Mouse (Mus musculus) midbrain, embryonic 12.5 days (tissue): ENCODE data around the gene Lgals12. TPM values are rescaled to one million over a fixed set of nuclear protein-coding genes. Genes with fewer than 3 reads are reported as not detected.

Source experiments
- ATAC-seq: fragments of 200-750 bp; cut with Nextera tagmentation; 2 replicates; pipeline ENCODE4 v1.8.0; 2017; ENCODE audit warnings: low read depth, moderate TSS enrichment, moderate library complexity; ENCODE audit not compliant: low FRiP score
- H3K27ac ChIP-seq: fragments of 300-500 bp; sonication (generic); replicated peaks from 2 replicates; pipeline ENCODE4 v1.5.1; 2016; ENCODE audit warnings: mild to moderate bottlenecking
- H3K27me3 ChIP-seq: fragments of 300-500 bp; sonication (generic); 2 replicates; pipeline ENCODE4 v1.6.1; 2016; ENCODE audit warnings: mild to moderate bottlenecking
- H3K36me3 ChIP-seq: fragments of 300-500 bp; sonication (generic); 2 replicates; pipeline ENCODE4 v1.6.1; 2016
- H3K4me1 ChIP-seq: fragments of 300-500 bp; sonication (generic); 2 replicates; pipeline ENCODE4 v1.6.1; 2016
- H3K4me2 ChIP-seq: fragments of 300-500 bp; sonication (generic); replicated peaks from 2 replicates; pipeline ENCODE4 v1.6.1; 2016; ENCODE audit warnings: mild to moderate bottlenecking, moderate library complexity
- H3K4me3 ChIP-seq: fragments of 300-500 bp; sonication (generic); 2 replicates; pipeline ENCODE4 v1.5.1; 2016; ENCODE audit warnings: mild to moderate bottlenecking
- H3K9ac ChIP-seq: fragments of 300-500 bp; sonication (generic); replicated peaks from 2 replicates; pipeline ENCODE4 v1.6.1; 2016; ENCODE audit warnings: mild to moderate bottlenecking, moderate library complexity
- H3K9me3 ChIP-seq: fragments of 300-500 bp; sonication (generic); 2 replicates; pipeline ENCODE4 v1.6.1; 2016; ENCODE audit warnings: mild to moderate bottlenecking
- WGBS: fragments of 180-500 bp; shearing (Covaris S2); methylation state at CpG from one replicate; pipeline ENCODE4 v1.1.7; 2016; 5-methylcytosine and 5-hydroxymethylcytosine counted together
- polyA plus RNA-seq: library from polyadenylated mRNA; unstranded; fragments of >200 nt; fragmentation: Nextera tagmentation; extraction: Ambion mirVana; gene quantifications from 2 replicates; pipeline ENCODE4 v1.2.1, GENCODE M21; 2016

The Lgals12 gene
- 0.14 TPM in 1 of 2 replicates, not detected in the other for polyA plus RNA-seq

GRCm38 (mm10) chr19:7606801-7607689 is at the start of gene Lgals12:
Gene Lgals12, minus strand, starts transcription at chr19:7607193.
- no peak within 1 kb of the TSS for H3K9ac ChIP-seq
- H3K4me2 ChIP-seq, result peak within 1 kb of the TSS; percentile 56
- H3K27me3 ChIP-seq, result peaks cover 30% of the 10 kb centered on the region
- 7% methylated on average over 15 of the region's 15 CpGs for WGBS
- H3K9me3 ChIP-seq, result no peaks in the 10 kb centered on the region
- peaks cover 34% of the 10 kb centered on the region for H3K4me1 ChIP-seq
- peak within 1 kb of the TSS; percentile 27 for H3K4me3 ChIP-seq
- ATAC-seq, result peak; percentile 45
- H3K36me3 ChIP-seq, result no peaks in the 10 kb centered on the region
- H3K27ac ChIP-seq, result peak within 1 kb of the TSS; percentile 42

GRCm38 (mm10) chr19:7648913-7649666 is 42.1 kb upstream of the Lgals12 start:
- H3K9me3 ChIP-seq, result no peaks in the 10 kb centered on the region
- no peaks in the 10 kb centered on the region for H3K4me1 ChIP-seq
- no peaks in the 10 kb centered on the region for H3K36me3 ChIP-seq
- 85% methylated on average over 8 of the region's 8 CpGs for WGBS
- H3K27ac ChIP-seq, result no peak overlapping the region
- H3K27me3 ChIP-seq, result no peaks in the 10 kb centered on the region
- no peak for ATAC-seq
- no peak overlapping the region for H3K4me3 ChIP-seq
- H3K9ac ChIP-seq, result no peak overlapping the region
- no peak overlapping the region for H3K4me2 ChIP-seq

- Histone ChIP-seq H3K9me3 (no peaks in the 10 kb centered on the region), H3K4me1 (no peaks in the 10 kb centered on the region), H3K4me2 (no peak overlapping the region), H3K27me3 (no peaks in the 10 kb centered on the region), H3K27ac (no peak overlapping the region), H3K9ac (no peak overlapping the region), H3K4me3 (no peak overlapping the region), H3K36me3 (no peaks in the 10 kb centered on the region)
- WGBS, result 65% methylated on average over 1 of the region's 1 CpGs
- no peak for ATAC-seq
These were observed 26.8 kb upstream of the Lgals12 start for GRCm38 (mm10) chr19:7633786-7634185.

GRCm38 (mm10) chr19:7633021-7633420 is 26.0 kb upstream of the Lgals12 start:
- H3K4me3 ChIP-seq, result no peak overlapping the region
- no peak overlapping the region for H3K4me2 ChIP-seq
- ATAC-seq, result no peak
- H3K9me3 ChIP-seq, result no peaks in the 10 kb centered on the region
- no peak overlapping the region for H3K27ac ChIP-seq
- no peaks in the 10 kb centered on the region for H3K27me3 ChIP-seq
- no peaks in the 10 kb centered on the region for H3K36me3 ChIP-seq
- H3K9ac ChIP-seq, result no peak overlapping the region
- H3K4me1 ChIP-seq, result no peaks in the 10 kb centered on the region

- 46% methylated on average over 7 of the region's 7 CpGs for WGBS
- H3K4me1 ChIP-seq, result no peaks in the 10 kb centered on the region
- H3K36me3 ChIP-seq, result no peaks in the 10 kb centered on the region
- no peak overlapping the region for H3K4me3 ChIP-seq
- no peak overlapping the region for H3K9ac ChIP-seq
- H3K4me2 ChIP-seq, result no peak overlapping the region
- H3K9me3 ChIP-seq, result no peaks in the 10 kb centered on the region
- H3K27me3 ChIP-seq, result peaks cover 8% of the 10 kb centered on the region
- no peak overlapping the region for H3K27ac ChIP-seq
- 0 out of 2 replicates have a peak, but pooled peaks have one; percentile 63 for ATAC-seq
These were observed 10.7 kb upstream of the Lgals12 start for GRCm38 (mm10) chr19:7617696-7618095.

- Histone ChIP-seq H3K36me3 (no peaks in the 10 kb centered on the region), H3K4me2 (no peak overlapping the region), H3K4me1 (peaks cover 6% of the 10 kb centered on the region), H3K9ac (no peak overlapping the region), H3K27me3 (peaks cover 14% of the 10 kb centered on the region), H3K27ac (no peak overlapping the region), H3K9me3 (no peaks in the 10 kb centered on the region), H3K4me3 (no peak overlapping the region)
- 62% methylated on average over 3 of the region's 3 CpGs for WGBS
- 0 out of 2 replicates have a peak, but pooled peaks have one; percentile 35 for ATAC-seq
These were observed 10.1 kb upstream of the Lgals12 start for GRCm38 (mm10) chr19:7617085-7617484.

- H3K9me3 ChIP-seq, result no peaks in the 10 kb centered on the region
- peaks cover 10% of the 10 kb centered on the region for H3K4me1 ChIP-seq
- H3K4me3 ChIP-seq, result no peak overlapping the region
- H3K27me3 ChIP-seq, result peaks cover 21% of the 10 kb centered on the region
- H3K36me3 ChIP-seq, result no peaks in the 10 kb centered on the region
- WGBS, result 81% methylated on average over 5 of the region's 5 CpGs
- H3K4me2 ChIP-seq, result no peak overlapping the region
- ATAC-seq, result no peak
- H3K9ac ChIP-seq, result no peak overlapping the region
- no peak overlapping the region for H3K27ac ChIP-seq
These were observed 9.4 kb upstream of the Lgals12 start for GRCm38 (mm10) chr19:7616231-7616930.

- Histone ChIP-seq H3K27ac (no peak overlapping the region), H3K9ac (no peak overlapping the region), H3K9me3 (no peaks in the 10 kb centered on the region), H3K4me3 (no peak overlapping the region), H3K4me2 (no peak overlapping the region), H3K27me3 (peaks cover 27% of the 10 kb centered on the region), H3K4me1 (peaks cover 11% of the 10 kb centered on the region), H3K36me3 (no peaks in the 10 kb centered on the region)
- ATAC-seq, result no peak
- WGBS, result 85% methylated on average over 7 of the region's 7 CpGs
These were observed 6.2 kb upstream of the Lgals12 start for GRCm38 (mm10) chr19:7613151-7613550.

GRCm38 (mm10) chr19:7611942-7612757 is 5.2 kb upstream of the Lgals12 start, which contains the start of gene Hrasls5:
Gene Hrasls5, plus strand, starts transcription at chr19:7612541.
- H3K27me3 ChIP-seq, result peaks cover 36% of the 10 kb centered on the region
- peaks cover 21% of the 10 kb centered on the region for H3K4me1 ChIP-seq
- peak within 1 kb of the TSS; percentile 51 for H3K9ac ChIP-seq
- no peak within 1 kb of the TSS for H3K27ac ChIP-seq
- peak within 1 kb of the TSS; percentile 46 for H3K4me3 ChIP-seq
- ATAC-seq, result peak; percentile 53; the same call in 1 of the 2 replicates
- H3K4me2 ChIP-seq, result peak within 1 kb of the TSS; percentile 82
- no peaks in the 10 kb centered on the region for H3K36me3 ChIP-seq
- 3% methylated on average over 54 of the region's 54 CpGs for WGBS
- no peaks in the 10 kb centered on the region for H3K9me3 ChIP-seq

- H3K4me1 ChIP-seq, result peaks cover 40% of the 10 kb centered on the region
- no peaks in the 10 kb centered on the region for H3K36me3 ChIP-seq
- H3K9ac ChIP-seq, result no peak overlapping the region
- no peak for ATAC-seq
- H3K4me3 ChIP-seq, result no peak overlapping the region
- H3K27ac ChIP-seq, result no peak overlapping the region
- H3K27me3 ChIP-seq, result peaks cover 37% of the 10 kb centered on the region
- H3K4me2 ChIP-seq, result no peak overlapping the region
- H3K9me3 ChIP-seq, result no peaks in the 10 kb centered on the region
- 80% methylated on average over 7 of the region's 7 CpGs for WGBS
These were observed 753 bp upstream of the Lgals12 start for GRCm38 (mm10) chr19:7607690-7608201.
